Mouse (Mus musculus): Measurements from ENCODE around the gene Ank.

Ank gene

GRCm38 (mm10) chr15:27598786-27599385 is 132.4 kb downstream of the Ank start:
- no peak for DNase-seq (ENCODE audit: low spot score in 2 of 2)

GRCm38 (mm10) chr15:27600524-27600923 is 134.0 kb downstream of the Ank start:
- DNase-seq (ENCODE audit: low spot score in 2 of 2): no peak

GRCm38 (mm10) chr15:27604558-27604957 is 138.1 kb downstream of the Ank start:
- DNase-seq (ENCODE audit: low spot score in 2 of 2): no peak

- DNase-seq (ENCODE audit: low spot score in 2 of 2): no peak
These were observed 138.8 kb downstream of the Ank start for GRCm38 (mm10) chr15:27605252-27605651.

GRCm38 (mm10) chr15:27609554-27609953 is 143.1 kb downstream of the Ank start:
- DNase-seq (ENCODE audit: low spot score in 2 of 2): no peak

GRCm38 (mm10) chr15:27612533-27613221 is 146.2 kb downstream of the Ank start:
- DNase-seq (ENCODE audit: low spot score in 2 of 2): peak; percentile 76 to 84

- DNase-seq (ENCODE audit: low spot score in 2 of 2): no peak
These were observed 146.8 kb downstream of the Ank start for GRCm38 (mm10) chr15:27613255-27613654.

GRCm38 (mm10) chr15:27616159-27616558 is 149.7 kb downstream of the Ank start:
- DNase-seq (ENCODE audit: low spot score in 2 of 2): no peak

GRCm38 (mm10) chr15:27617227-27617626 is 150.8 kb downstream of the Ank start:
- no peak for DNase-seq (ENCODE audit: low spot score in 2 of 2)

- DNase-seq (ENCODE audit: low spot score in 2 of 2): no peak
These were observed 152.5 kb downstream of the Ank start for GRCm38 (mm10) chr15:27618778-27619533.

GRCm38 (mm10) chr15:27619683-27620082 is 153.2 kb downstream of the Ank start:
- DNase-seq (ENCODE audit: low spot score in 2 of 2): no peak

GRCm38 (mm10) chr15:27620475-27621185 is 154.2 kb downstream of the Ank start:
- DNase-seq (ENCODE audit: low spot score in 2 of 2): no peak

GRCm38 (mm10) chr15:27623286-27623685 is 156.8 kb downstream of the Ank start:
- DNase-seq (ENCODE audit: low spot score in 2 of 2): no peak

- DNase-seq (ENCODE audit: low spot score in 2 of 2): peak; percentile 24 to 51
These were observed 158.8 kb downstream of the Ank start for GRCm38 (mm10) chr15:27625014-27625889.

GRCm38 (mm10) chr15:27625890-27626255 is 159.4 kb downstream of the Ank start:
- no peak for DNase-seq (ENCODE audit: low spot score in 2 of 2)

GRCm38 (mm10) chr15:27626314-27626713 is 159.8 kb downstream of the Ank start:
- no peak for DNase-seq (ENCODE audit: low spot score in 2 of 2)

GRCm38 (mm10) chr15:27627794-27628193 is 161.3 kb downstream of the Ank start:
- no peak for DNase-seq (ENCODE audit: low spot score in 2 of 2)

GRCm38 (mm10) chr15:27629046-27629445 is 162.6 kb downstream of the Ank start:
- no peak for DNase-seq (ENCODE audit: low spot score in 2 of 2)

GRCm38 (mm10) chr15:27629800-27630600 is 163.5 kb downstream of the Ank start:
- DNase-seq (ENCODE audit: low spot score in 2 of 2): no peak

- DNase-seq (ENCODE audit: low spot score in 2 of 2): peak; percentile 98
These were observed 164.3 kb downstream of the Ank start, which contains the start of gene Otulin for GRCm38 (mm10) chr15:27630601-27631383. Gene Otulin, minus strand, starts transcription at chr15:27630693.

Data from right cerebral cortex, adult 2 months (tissue).